Mouse (Mus musculus) small intestine, adult 2 months (tissue): ENCODE data around the gene Hist2h2aa2. TPM values are rescaled to one million over a fixed set of nuclear protein-coding genes. Genes with fewer than 3 reads are reported as not detected.
A peak's percentile ranks its signal among the peaks of the same experiment; 100 is the strongest.
"Not testable (repeated sequence)": the region's sequence is repeated elsewhere in the genome, so short reads cannot be mapped to it uniquely, and the experiment has no call there.

Experiments used
- H3K27ac ChIP-seq: fragments of 200-500 bp; 2 replicates; pipeline ENCODE4 v1.5.1; 2012; ENCODE audit warnings: low read depth, low read length, control low read depth, inconsistent platforms; ENCODE audit not compliant: insufficient read depth
- H3K27me3 ChIP-seq: fragments of 200-500 bp; 2 replicates; pipeline ENCODE4 v1.6.1; 2012; ENCODE audit warnings: mild to moderate bottlenecking, moderate library complexity, low read length, inconsistent platforms; ENCODE audit not compliant: control insufficient read depth, insufficient read depth
- H3K36me3 ChIP-seq: fragments of 200-500 bp; 2 replicates; pipeline ENCODE4 v1.6.1; 2012; ENCODE audit warnings: mild to moderate bottlenecking, low read length, control low read depth, inconsistent platforms; ENCODE audit not compliant: control insufficient read depth, insufficient read depth
- H3K4me1 ChIP-seq: fragments of 200-500 bp; 2 replicates; pipeline ENCODE4 v1.6.1; 2012; ENCODE audit warnings: low read length, inconsistent platforms, mixed read lengths; ENCODE audit not compliant: control insufficient read depth, insufficient read depth, insufficient read length
- H3K4me3 ChIP-seq: fragments of 200-500 bp; 2 replicates; pipeline ENCODE4 v1.5.1; 2012; ENCODE audit warnings: low read depth, mild to moderate bottlenecking, control low read depth, inconsistent platforms, low read length, moderate library complexity
- CTCF ChIP-seq: fragments of 200-500 bp; IDR thresholded peaks from 2 replicates; pipeline ENCODE4 v1.5.1; 2012; ENCODE audit warnings: low read depth, mild to moderate bottlenecking, control low read depth, inconsistent platforms, low read length, moderate library complexity, mixed read lengths; ENCODE audit not compliant: insufficient replicate concordance, insufficient read length; ENCODE audit errors: extremely low read depth
- POLR2A ChIP-seq: fragments of 200-500 bp; IDR thresholded peaks from 2 replicates; pipeline ENCODE4 v1.6.1; 2012; ENCODE audit warnings: low read depth, mild to moderate bottlenecking, control low read depth, inconsistent platforms, low read length, moderate library complexity
- WGBS: fragments of 180-500 bp; shearing (Covaris S2); methylation state at CpG from one replicate; pipeline ENCODE4 v1.1.7; 2018; 5-methylcytosine and 5-hydroxymethylcytosine counted together
- polyA plus RNA-seq: library from polyadenylated mRNA; depleted of rRNA; stranded (reverse); fragments of >200 nt; gene quantifications from 2 replicates; pipeline ENCODE4 v1.2.3, GENCODE M21; 2012

Gene Hist2h2aa2
- polyA plus RNA-seq, 1 experiment: 339 TPM

GRCm38 (mm10) chr3:96221640-96222038, 18.4 kb downstream of the Hist2h2aa2 start:
- WGBS: 5% methylated on average over 9 of the region's 9 CpGs
- TF ChIP-seq POLR2A (no peak), CTCF (no peak)

GRCm38 (mm10) chr3:96220765-96221639, 19.1 kb downstream of the Hist2h2aa2 start, which contains the start of the genes Hist2h2ac and Hist2h2be:
Gene Hist2h2ac (minus strand): TSS chr3:96220880.
Gene Hist2h2be (plus strand): TSS chr3:96221119.
- under 1% methylated on average over 43 of the region's 43 CpGs for WGBS
- Histone ChIP-seq H3K4me1 (peaks cover 3% of the 10 kb centered on the region; the same call in 1 of the 2 replicates), H3K4me3 (peak within 1 kb of the TSS; percentile 80), H3K27ac (peak within 1 kb of the TSS; percentile 99), H3K27me3 (no peaks in the 10 kb centered on the region), H3K36me3 (no peaks in the 10 kb centered on the region)
- TF ChIP-seq CTCF (no peak), POLR2A (peak; percentile 19; the same call in 1 of the 2 replicates)

More at GRCm38 (mm10) chr3:96221640-96222038, 18.4 kb downstream of the Hist2h2aa2 start:
- H3K27me3 ChIP-seq: no peaks in the 10 kb centered on the region
- H3K4me3 ChIP-seq: peak overlapping the region; percentile 65
- H3K4me1 ChIP-seq: peaks cover 3% of the 10 kb centered on the region; the same call in 1 of the 2 replicates
- no peaks in the 10 kb centered on the region for H3K36me3 ChIP-seq
- H3K27ac ChIP-seq: peak overlapping the region; percentile 99

GRCm38 (mm10) chr3:96220131-96220764, 19.8 kb downstream of the Hist2h2aa2 start:
- not testable (repeated sequence) for H3K27me3 ChIP-seq, H3K4me1 ChIP-seq, H3K36me3 ChIP-seq
- peak; percentile 64; the same call in 1 of the 2 replicates for TF ChIP-seq POLR2A
- under 1% methylated on average over 37 of the region's 47 CpGs for WGBS
- peak overlapping the region; percentile 80 for H3K4me3 ChIP-seq
- peak overlapping the region; percentile 99 for H3K27ac ChIP-seq

- no peaks in the 10 kb centered on the region for H3K36me3 ChIP-seq
- under 1% methylated on average over 37 of the region's 37 CpGs for WGBS
- peaks cover 3% of the 10 kb centered on the region; the same call in 1 of the 2 replicates for H3K4me1 ChIP-seq
- no peaks in the 10 kb centered on the region for H3K27me3 ChIP-seq
- H3K27ac ChIP-seq: peak within 1 kb of the TSS; percentile 99
- no peak for TF ChIP-seq CTCF
- TF ChIP-seq POLR2A: peak; percentile 60; the same call in 1 of the 2 replicates
- H3K4me3 ChIP-seq: peak within 1 kb of the TSS; percentile 80
Measured at GRCm38 (mm10) chr3:96219661-96220130, 20.4 kb downstream of the Hist2h2aa2 start, which contains the start of the genes Bola1 and Hist2h2ab. Gene Bola1 (minus strand): TSS chr3:96219709. Gene Hist2h2ab (plus strand): TSS chr3:96219865.

- peaks cover 3% of the 10 kb centered on the region; the same call in 1 of the 2 replicates for H3K4me1 ChIP-seq
- H3K4me3 ChIP-seq: peak overlapping the region; percentile 62
- no peaks in the 10 kb centered on the region for H3K36me3 ChIP-seq
- no peaks in the 10 kb centered on the region for H3K27me3 ChIP-seq
- TF ChIP-seq CTCF (peak; percentile 24; the same call in 1 of the 2 replicates), POLR2A (no peak)
- peak overlapping the region; percentile 99 for H3K27ac ChIP-seq
- under 1% methylated on average over 12 of the region's 12 CpGs for WGBS
Measured at GRCm38 (mm10) chr3:96219191-96219641, 20.9 kb downstream of the Hist2h2aa2 start.

GRCm38 (mm10) chr3:96209242-96209641, 30.8 kb downstream of the Hist2h2aa2 start:
- H3K36me3 ChIP-seq: no peaks in the 10 kb centered on the region
- no peak for TF ChIP-seq POLR2A
- TF ChIP-seq CTCF: peak; percentile 35; the same call in 1 of the 2 replicates
- no peak overlapping the region for H3K27ac ChIP-seq
- WGBS: 37% methylated on average over 15 of the region's 15 CpGs
- H3K4me1 ChIP-seq: no peaks in the 10 kb centered on the region; the same call in 1 of the 2 replicates
- no peak overlapping the region for H3K4me3 ChIP-seq
- peaks cover 9% of the 10 kb centered on the region for H3K27me3 ChIP-seq

GRCm38 (mm10) chr3:96207819-96208218, 32.3 kb downstream of the Hist2h2aa2 start:
- WGBS: 64% methylated on average over 3 of the region's 3 CpGs

More at GRCm38 (mm10) chr3:96207819-96208218, 32.3 kb downstream of the Hist2h2aa2 start:
- H3K4me1 ChIP-seq: no peaks in the 10 kb centered on the region; the same call in 1 of the 2 replicates
- H3K27me3 ChIP-seq: peaks cover 9% of the 10 kb centered on the region
- no peak overlapping the region for H3K4me3 ChIP-seq
- H3K27ac ChIP-seq: no peak overlapping the region
- TF ChIP-seq POLR2A: no peak
- H3K36me3 ChIP-seq: no peaks in the 10 kb centered on the region
